Mouse (Mus musculus): ENCODE measurements around the gene Cx3cr1.

- no peak for TF ChIP-seq CTCF (IDR thresholded peaks at IDR 0.05; ENCODE audit: borderline replicate concordance, insufficient read depth, low read depth, low read length)
- TF ChIP-seq POLR2A (IDR thresholded peaks at IDR 0.05; ENCODE audit: borderline replicate concordance, insufficient read depth, low read length): no peak
Measured at GRCm38 (mm10) chr9:119932358-119932757, 137.3 kb downstream of the Cx3cr1 start.
